Mouse (Mus musculus): ENCODE data around the gene Coro2a. TPM values are rescaled to one million over a fixed set of nuclear protein-coding genes. Genes with fewer than 3 reads are reported as not detected.
"Not testable (repeated sequence)": the region's sequence is repeated elsewhere in the genome, so short reads cannot be mapped to it uniquely, and the experiment has no call there.

Gene Coro2a
- polyA plus RNA-seq, 1 experiment from 2014 or later: 36.1 TPM

GRCm38 (mm10) chr4:46635702-46636430 lies 33.9 kb upstream of the Coro2a start:
- no peaks in the 10 kb centered on the region for H3K27me3 ChIP-seq (replicated peaks; ENCODE audit: control insufficient read depth, insufficient read depth, low read length)
- 81% methylated on average over 16 of the region's 16 CpGs for WGBS
- no peak for DNase-seq (ENCODE audit: low spot score)
- H3K9me3 ChIP-seq (ENCODE audit: control insufficient read depth, low read length): no peaks in the 10 kb centered on the region
- no peak overlapping the region for H3K4me2 ChIP-seq (ENCODE audit: low read length)
- no peak overlapping the region for H3K4me3 ChIP-seq (ENCODE audit: low read depth, low read length)
- ATAC-seq (replicated peaks; ENCODE audit: low FRiP score, low TSS enrichment, low read depth): no peak
- H3K4me1 ChIP-seq (replicated peaks; ENCODE audit: control insufficient read depth, insufficient read depth, low read length): no peaks in the 10 kb centered on the region
- H3K9ac ChIP-seq (ENCODE audit: low read length): no peak overlapping the region
- H3K27ac ChIP-seq (ENCODE audit: low read depth): no peak overlapping the region
- H3K36me3 ChIP-seq (ENCODE audit: control insufficient read depth, insufficient read depth, low read length): no peaks in the 10 kb centered on the region

- no peak for ATAC-seq (replicated peaks; ENCODE audit: low FRiP score, low TSS enrichment, low read depth)
- Histone ChIP-seq H3K27me3 (replicated peaks; ENCODE audit: control insufficient read depth, insufficient read depth, low read length) (no peaks in the 10 kb centered on the region), H3K4me1 (replicated peaks; ENCODE audit: control insufficient read depth, insufficient read depth, low read length) (0 out of 2 replicates have a peak, but pooled peaks cover 2% of the 10 kb centered on the region), H3K36me3 (ENCODE audit: control insufficient read depth, insufficient read depth, low read length) (no peaks in the 10 kb centered on the region), H3K9me3 (ENCODE audit: control insufficient read depth, low read length) (no peaks in the 10 kb centered on the region), H3K9ac (ENCODE audit: low read length) (no peak overlapping the region), H3K27ac (ENCODE audit: low read depth) (no peak overlapping the region), H3K4me3 (ENCODE audit: low read depth, low read length) (no peak overlapping the region), H3K4me2 (ENCODE audit: low read length) (no peak overlapping the region)
- 53% methylated on average over 6 of the region's 6 CpGs for whole genome bisulfite sequencing
- DNase-seq (ENCODE audit: low spot score): no peak
Observed at GRCm38 (mm10) chr4:46634881-46635280, 32.9 kb upstream of the Coro2a start.

- not testable (repeated sequence) for H3K4me2 ChIP-seq (ENCODE audit: low read length); H3K36me3 ChIP-seq (ENCODE audit: control insufficient read depth, insufficient read depth, low read length); H3K27ac ChIP-seq (ENCODE audit: low read depth); H3K9ac ChIP-seq (ENCODE audit: low read length); ATAC-seq (replicated peaks; ENCODE audit: low FRiP score, low TSS enrichment, low read depth); DNase-seq (ENCODE audit: low spot score); H3K9me3 ChIP-seq (ENCODE audit: control insufficient read depth, low read length); H3K4me3 ChIP-seq (ENCODE audit: low read depth, low read length); H3K27me3 ChIP-seq (replicated peaks; ENCODE audit: control insufficient read depth, insufficient read depth, low read length)
- peaks cover 12% of the 10 kb centered on the region; the same call in 1 of the 2 replicates for H3K4me1 ChIP-seq (replicated peaks; ENCODE audit: control insufficient read depth, insufficient read depth, low read length)
- WGBS: 58% methylated on average over 6 of the region's 6 CpGs
Observed at GRCm38 (mm10) chr4:46633565-46633964, 31.6 kb upstream of the Coro2a start.

GRCm38 (mm10) chr4:46632465-46632864 lies 30.5 kb upstream of the Coro2a start:
- no peak for DNase-seq (ENCODE audit: low spot score)
- H3K27me3 ChIP-seq (replicated peaks; ENCODE audit: control insufficient read depth, insufficient read depth, low read length): no peaks in the 10 kb centered on the region

GRCm38 (mm10) chr4:46630390-46630789 lies 28.4 kb upstream of the Coro2a start:
- DNase-seq (ENCODE audit: low spot score) (no peak), ATAC-seq (replicated peaks; ENCODE audit: low FRiP score, low TSS enrichment, low read depth) (no peak)
- H3K36me3 ChIP-seq (ENCODE audit: control insufficient read depth, insufficient read depth, low read length): no peaks in the 10 kb centered on the region
- no peak overlapping the region for H3K4me2 ChIP-seq (ENCODE audit: low read length)
- H3K4me1 ChIP-seq (replicated peaks; ENCODE audit: control insufficient read depth, insufficient read depth, low read length): peaks cover 12% of the 10 kb centered on the region; the same call in 1 of the 2 replicates
- no peaks in the 10 kb centered on the region for H3K27me3 ChIP-seq (replicated peaks; ENCODE audit: control insufficient read depth, insufficient read depth, low read length)
- H3K27ac ChIP-seq (ENCODE audit: low read depth): no peak overlapping the region
- no peaks in the 10 kb centered on the region for H3K9me3 ChIP-seq (ENCODE audit: control insufficient read depth, low read length)
- no peak overlapping the region for H3K9ac ChIP-seq (ENCODE audit: low read length)
- WGBS: 64% methylated on average over 9 of the region's 9 CpGs
- H3K4me3 ChIP-seq (ENCODE audit: low read depth, low read length): no peak overlapping the region

More at GRCm38 (mm10) chr4:46632465-46632864, 30.5 kb upstream of the Coro2a start:
- no peak overlapping the region for H3K4me3 ChIP-seq (ENCODE audit: low read depth, low read length)
- no peak overlapping the region for H3K27ac ChIP-seq (ENCODE audit: low read depth)
- no peak overlapping the region for H3K4me2 ChIP-seq (ENCODE audit: low read length)
- 63% methylated on average over 2 of the region's 2 CpGs for WGBS
- no peak overlapping the region for H3K9ac ChIP-seq (ENCODE audit: low read length)
- H3K4me1 ChIP-seq (replicated peaks; ENCODE audit: control insufficient read depth, insufficient read depth, low read length): peaks cover 12% of the 10 kb centered on the region; the same call in 1 of the 2 replicates
- no peak for ATAC-seq (replicated peaks; ENCODE audit: low FRiP score, low TSS enrichment, low read depth)
- no peaks in the 10 kb centered on the region for H3K9me3 ChIP-seq (ENCODE audit: control insufficient read depth, low read length)
- H3K36me3 ChIP-seq (ENCODE audit: control insufficient read depth, insufficient read depth, low read length): no peaks in the 10 kb centered on the region

GRCm38 (mm10) chr4:46628873-46629272 lies 26.9 kb upstream of the Coro2a start:
- H3K9ac ChIP-seq (ENCODE audit: low read length): 0 out of 2 replicates have a peak overlapping the region, but pooled peaks have one; percentile 7
- no peak overlapping the region for H3K4me3 ChIP-seq (ENCODE audit: low read depth, low read length)
- H3K27me3 ChIP-seq (replicated peaks; ENCODE audit: control insufficient read depth, insufficient read depth, low read length): no peaks in the 10 kb centered on the region
- H3K4me1 ChIP-seq (replicated peaks; ENCODE audit: control insufficient read depth, insufficient read depth, low read length): peaks cover 12% of the 10 kb centered on the region; the same call in 1 of the 2 replicates
- ATAC-seq (replicated peaks; ENCODE audit: low FRiP score, low TSS enrichment, low read depth): peak; percentile 67
- H3K4me2 ChIP-seq (ENCODE audit: low read length): 0 out of 2 replicates have a peak overlapping the region, but pooled peaks have one; percentile 15
- 0 out of 2 replicates have a peak overlapping the region, but pooled peaks have one; percentile 27 for H3K27ac ChIP-seq (ENCODE audit: low read depth)
- H3K36me3 ChIP-seq (ENCODE audit: control insufficient read depth, insufficient read depth, low read length): no peaks in the 10 kb centered on the region
- DNase-seq (ENCODE audit: low spot score): peak; percentile 79
- whole genome bisulfite sequencing: 23% methylated on average over 9 of the region's 9 CpGs
- no peaks in the 10 kb centered on the region for H3K9me3 ChIP-seq (ENCODE audit: control insufficient read depth, low read length)

- H3K9me3 ChIP-seq (ENCODE audit: control insufficient read depth, low read length): no peaks in the 10 kb centered on the region
- ATAC-seq (replicated peaks; ENCODE audit: low FRiP score, low TSS enrichment, low read depth) (no peak), DNase-seq (ENCODE audit: low spot score) (no peak)
- no peaks in the 10 kb centered on the region for H3K27me3 ChIP-seq (replicated peaks; ENCODE audit: control insufficient read depth, insufficient read depth, low read length)
- H3K4me2 ChIP-seq (ENCODE audit: low read length): no peak overlapping the region
- 0 out of 2 replicates have a peak overlapping the region, but pooled peaks have one; percentile 33 for H3K27ac ChIP-seq (ENCODE audit: low read depth)
- H3K36me3 ChIP-seq (ENCODE audit: control insufficient read depth, insufficient read depth, low read length): no peaks in the 10 kb centered on the region
- H3K9ac ChIP-seq (ENCODE audit: low read length): no peak overlapping the region
- peaks cover 12% of the 10 kb centered on the region; the same call in 1 of the 2 replicates for H3K4me1 ChIP-seq (replicated peaks; ENCODE audit: control insufficient read depth, insufficient read depth, low read length)
- 74% methylated on average over 11 of the region's 11 CpGs for WGBS
- H3K4me3 ChIP-seq (ENCODE audit: low read depth, low read length): no peak overlapping the region
Observed at GRCm38 (mm10) chr4:46628081-46628480, 26.1 kb upstream of the Coro2a start.

GRCm38 (mm10) chr4:46625101-46625500 lies 23.1 kb upstream of the Coro2a start:
- Histone ChIP-seq H3K27me3 (replicated peaks; ENCODE audit: control insufficient read depth, insufficient read depth, low read length) (0 out of 2 replicates have a peak, but pooled peaks cover 4% of the 10 kb centered on the region), H3K9ac (ENCODE audit: low read length) (no peak overlapping the region), H3K4me2 (ENCODE audit: low read length) (no peak overlapping the region), H3K36me3 (ENCODE audit: control insufficient read depth, insufficient read depth, low read length) (no peaks in the 10 kb centered on the region), H3K27ac (ENCODE audit: low read depth) (no peak overlapping the region), H3K9me3 (ENCODE audit: control insufficient read depth, low read length) (no peaks in the 10 kb centered on the region), H3K4me3 (ENCODE audit: low read depth, low read length) (no peak overlapping the region), H3K4me1 (replicated peaks; ENCODE audit: control insufficient read depth, insufficient read depth, low read length) (peaks cover 12% of the 10 kb centered on the region; the same call in 1 of the 2 replicates)
- no peak for ATAC-seq (replicated peaks; ENCODE audit: low FRiP score, low TSS enrichment, low read depth)
- DNase-seq (ENCODE audit: low spot score): no peak
- WGBS: 86% methylated on average over 10 of the region's 10 CpGs

All from intestine, embryonic 14.5 days (tissue).